Mouse (Mus musculus): ENCODE measurements around the gene Sarm1. TPM values are rescaled to one million over a fixed set of nuclear protein-coding genes. Genes with fewer than 3 reads are reported as not detected.

Sarm1 gene
- polyA plus RNA-seq, 1 experiment from 2014 or later, result 1.2 TPM

DNA sequence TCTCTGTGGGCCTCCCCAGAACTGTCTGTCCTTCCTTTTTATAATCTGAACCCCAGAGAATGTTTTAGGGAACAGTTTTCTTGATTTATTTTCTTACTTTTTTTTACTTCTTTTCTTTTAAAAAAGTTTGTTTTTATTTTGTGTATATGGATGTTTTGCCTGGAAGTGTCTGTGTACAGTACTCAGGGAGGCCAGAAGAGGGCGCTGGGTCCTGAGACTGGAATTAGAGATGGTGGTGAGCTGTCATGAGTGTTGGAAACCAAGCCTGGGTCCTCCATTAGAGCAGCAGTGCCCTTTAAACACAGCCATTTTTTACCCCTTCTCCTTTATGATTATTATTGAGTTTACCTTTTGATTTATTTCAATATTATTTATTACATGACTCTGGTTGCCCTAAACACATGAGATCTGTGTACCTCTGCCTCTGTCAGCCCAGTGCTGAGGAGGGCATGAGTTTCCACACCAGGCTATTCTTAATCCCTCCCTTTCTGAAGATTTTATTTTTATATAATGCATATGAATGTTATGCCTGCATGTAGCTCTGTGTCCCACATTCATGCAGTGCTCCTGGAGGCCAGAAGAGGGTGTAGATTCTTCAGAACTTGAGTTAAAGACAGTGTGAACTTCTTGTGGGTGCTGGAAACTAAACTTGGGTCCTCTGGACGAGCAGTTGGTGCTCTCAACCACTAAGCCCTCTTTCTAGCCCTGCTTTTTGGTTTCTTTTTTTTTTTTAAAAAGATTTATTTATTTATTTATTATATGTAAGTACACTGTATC lies 18.2 kb upstream of the Sarm1 start:
- no peaks in the 10 kb centered on the region for H3K27me3 ChIP-seq (ENCODE audit: control insufficient read depth, insufficient read depth, low read depth, low read length)
- no peak overlapping the region for H3K4me3 ChIP-seq (ENCODE audit: low read length)
- no peak overlapping the region for H3K27ac ChIP-seq (ENCODE audit: low read length)
- H3K4me2 ChIP-seq (ENCODE audit: low read depth, low read length), result no peak overlapping the region
- peaks cover 16% of the 10 kb centered on the region for H3K4me1 ChIP-seq (replicated peaks; ENCODE audit: control insufficient read depth, insufficient read depth, low read length)
- no peaks in the 10 kb centered on the region for H3K9me3 ChIP-seq (ENCODE audit: control insufficient read depth, low read length)
- WGBS, result 53% methylated on average over 2 of the region's 2 CpGs
- no peak for ATAC-seq (ENCODE audit: low read depth)
- peaks cover 43% of the 10 kb centered on the region for H3K36me3 ChIP-seq (ENCODE audit: control insufficient read depth, insufficient read depth, low read length)
- no peak overlapping the region for H3K9ac ChIP-seq (ENCODE audit: low read length)

DNA sequence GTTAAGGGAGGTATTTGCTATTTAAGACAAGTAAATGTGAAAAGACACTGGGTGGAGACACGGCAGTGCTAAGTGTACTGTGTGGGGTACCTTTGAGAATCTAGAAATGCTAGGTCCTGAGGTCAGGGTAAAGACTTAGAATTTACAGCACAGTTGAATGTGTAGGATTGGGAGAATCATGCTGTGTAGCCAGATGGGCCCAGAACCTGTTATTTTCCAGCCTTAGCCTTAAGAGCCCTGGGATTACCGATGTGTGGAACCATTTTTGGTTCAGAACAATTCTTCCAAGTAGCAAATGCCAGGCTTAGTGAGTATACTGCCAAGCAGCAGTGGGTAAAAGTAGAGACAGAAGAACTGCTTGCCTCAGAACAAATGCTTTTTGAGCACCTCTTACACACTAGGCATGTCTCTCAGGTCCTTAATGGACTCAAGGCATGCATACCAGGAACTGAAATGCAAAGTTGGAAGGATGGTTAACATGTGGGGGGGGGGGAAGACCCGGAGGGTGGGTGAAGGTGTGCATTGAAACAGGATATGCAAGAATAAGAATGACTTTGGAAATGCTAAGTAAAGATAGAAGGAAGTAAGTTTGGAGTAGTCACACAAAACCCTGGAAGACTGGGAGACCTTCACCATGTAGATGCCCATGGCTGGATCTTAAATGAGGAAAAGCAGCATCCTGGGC lies 15.7 kb upstream of the Sarm1 start:
- no peaks in the 10 kb centered on the region for H3K27me3 ChIP-seq (ENCODE audit: control insufficient read depth, insufficient read depth, low read depth, low read length)
- 72% methylated on average over 3 of the region's 3 CpGs for WGBS
- H3K9me3 ChIP-seq (ENCODE audit: control insufficient read depth, low read length), result no peaks in the 10 kb centered on the region
- ATAC-seq (ENCODE audit: low read depth), result no peak
- peak overlapping the region; percentile 99 for H3K9ac ChIP-seq (ENCODE audit: low read length)
- H3K4me1 ChIP-seq (replicated peaks; ENCODE audit: control insufficient read depth, insufficient read depth, low read length), result peaks cover 16% of the 10 kb centered on the region
- H3K27ac ChIP-seq (ENCODE audit: low read length), result no peak overlapping the region
- H3K36me3 ChIP-seq (ENCODE audit: control insufficient read depth, insufficient read depth, low read length), result peaks cover 32% of the 10 kb centered on the region
- peak overlapping the region; percentile 91 for H3K4me3 ChIP-seq (ENCODE audit: low read length)
- peak overlapping the region; percentile 91 for H3K4me2 ChIP-seq (ENCODE audit: low read depth, low read length)

DNA sequence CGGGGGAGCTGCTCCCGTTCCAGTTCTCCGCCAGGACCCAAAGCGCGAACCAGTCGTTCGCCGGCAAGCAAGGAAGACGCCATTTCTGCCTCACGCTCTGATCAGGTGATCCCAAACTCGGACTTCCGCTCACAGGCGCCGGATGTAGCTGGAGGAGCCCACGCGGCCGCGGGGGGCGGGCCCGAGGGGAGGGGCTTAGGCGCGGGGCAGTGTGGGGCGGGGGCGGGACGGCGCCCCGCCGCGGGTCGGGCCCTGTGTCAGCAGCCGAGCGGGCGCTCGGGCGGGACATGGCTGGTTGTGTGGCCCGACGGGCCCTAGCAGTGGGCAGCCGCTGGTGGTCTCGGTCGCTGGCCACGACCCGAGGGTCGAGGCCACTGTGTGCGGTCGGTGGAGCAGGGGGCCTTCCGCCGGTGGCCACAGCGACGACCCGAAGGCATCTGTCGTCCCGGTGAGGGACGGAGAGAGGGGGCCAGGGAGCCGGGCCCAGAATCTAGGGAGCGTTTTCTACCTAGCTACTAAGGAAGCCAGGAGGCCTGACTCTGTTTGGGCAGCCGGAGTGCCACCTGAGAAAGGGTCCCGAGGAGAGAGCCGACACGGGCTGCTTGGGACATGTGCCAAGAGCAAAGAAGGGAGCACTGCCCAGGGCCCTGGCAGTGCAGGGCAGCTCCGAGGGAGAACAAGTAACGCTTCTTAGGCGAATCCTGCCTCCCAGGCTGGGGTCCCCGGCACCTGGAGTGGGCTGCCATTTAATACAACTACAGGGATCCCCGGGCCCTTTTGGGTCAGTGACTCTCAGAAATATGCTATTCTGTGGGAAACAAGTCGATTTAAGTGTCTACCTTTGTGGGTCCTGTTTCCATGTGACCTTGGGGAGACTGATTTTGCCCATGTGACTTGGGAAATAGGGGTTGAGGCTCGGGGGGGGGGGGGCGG lies 14.7 kb upstream of the Sarm1 start, which contains the start of the genes Tmem199 and Poldip2:
Gene Tmem199, minus strand, starts transcription at position 148 of the 933 bp plus-strand sequence.
Gene Poldip2, plus strand, starts transcription at position 169 of the 933 bp plus-strand sequence.
- Histone ChIP-seq H3K9ac (ENCODE audit: low read length) (peak within 1 kb of the TSS; percentile 99), H3K4me3 (ENCODE audit: low read length) (peak within 1 kb of the TSS; percentile 91), H3K4me1 (replicated peaks; ENCODE audit: control insufficient read depth, insufficient read depth, low read length) (peaks cover 16% of the 10 kb centered on the region), H3K9me3 (ENCODE audit: control insufficient read depth, low read length) (no peaks in the 10 kb centered on the region), H3K27me3 (ENCODE audit: control insufficient read depth, insufficient read depth, low read depth, low read length) (no peaks in the 10 kb centered on the region), H3K27ac (ENCODE audit: low read length) (peak within 1 kb of the TSS; percentile 83), H3K36me3 (ENCODE audit: control insufficient read depth, insufficient read depth, low read length) (peaks cover 29% of the 10 kb centered on the region), H3K4me2 (ENCODE audit: low read depth, low read length) (peak within 1 kb of the TSS; percentile 91)
- WGBS, result under 1% methylated on average over 56 of the region's 67 CpGs
- peak; percentile 99 for ATAC-seq (ENCODE audit: low read depth)

DNA sequence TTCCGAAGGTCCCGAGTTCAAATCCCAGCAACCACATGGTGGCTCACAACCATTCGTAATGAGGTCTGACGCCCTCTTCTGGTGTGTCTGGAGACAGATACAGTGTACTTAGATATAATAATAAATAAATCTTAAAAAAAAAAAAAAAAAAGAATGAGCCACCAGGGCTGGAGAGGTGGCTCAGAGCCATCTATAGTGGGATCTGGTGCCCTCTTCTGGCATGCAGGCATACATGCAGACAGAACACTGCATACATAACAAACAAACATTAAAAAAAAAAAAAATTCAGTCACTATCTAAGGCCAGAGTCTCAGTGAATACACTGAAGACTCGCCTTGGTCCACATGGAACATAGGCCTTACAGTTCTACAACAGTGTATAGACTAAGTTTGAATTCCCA lies 11.6 kb upstream of the Sarm1 start:
- Histone ChIP-seq H3K9me3 (ENCODE audit: control insufficient read depth, low read length) (no peaks in the 10 kb centered on the region), H3K4me1 (replicated peaks; ENCODE audit: control insufficient read depth, insufficient read depth, low read length) (peaks cover 16% of the 10 kb centered on the region), H3K9ac (ENCODE audit: low read length) (no peak overlapping the region), H3K4me3 (ENCODE audit: low read length) (no peak overlapping the region), H3K27me3 (ENCODE audit: control insufficient read depth, insufficient read depth, low read depth, low read length) (no peaks in the 10 kb centered on the region), H3K4me2 (ENCODE audit: low read depth, low read length) (no peak overlapping the region), H3K36me3 (ENCODE audit: control insufficient read depth, insufficient read depth, low read length) (peaks cover 12% of the 10 kb centered on the region; the same call in 1 of the 2 replicates), H3K27ac (ENCODE audit: low read length) (no peak overlapping the region)
- 75% methylated on average over 5 of the region's 5 CpGs for WGBS
- ATAC-seq (ENCODE audit: low read depth), result no peak

DNA sequence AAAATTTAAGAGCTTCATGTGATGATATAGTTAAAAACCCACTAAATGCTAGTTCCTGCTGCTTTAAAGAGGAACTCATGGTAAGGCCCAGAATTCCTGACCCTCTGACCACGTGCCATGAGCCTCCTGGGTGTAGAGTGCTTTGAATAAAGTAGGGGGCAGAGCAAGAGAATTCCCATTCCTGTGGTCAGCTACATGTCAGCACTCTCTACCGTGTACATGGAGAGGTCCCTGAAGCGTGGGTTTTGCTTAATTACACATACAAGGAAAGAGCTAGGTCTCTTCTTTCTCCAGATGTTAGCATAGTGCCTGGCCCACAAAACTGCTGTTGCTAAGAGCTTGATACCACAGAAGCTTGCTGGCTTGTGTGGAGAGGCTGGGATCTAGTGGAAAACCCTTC lies 7.9 kb upstream of the Sarm1 start:
- no peak for ATAC-seq (ENCODE audit: low read depth)
- Histone ChIP-seq H3K4me1 (replicated peaks; ENCODE audit: control insufficient read depth, insufficient read depth, low read length) (no peaks in the 10 kb centered on the region), H3K27me3 (ENCODE audit: control insufficient read depth, insufficient read depth, low read depth, low read length) (peaks cover 11% of the 10 kb centered on the region; the same call in 1 of the 2 replicates), H3K9me3 (ENCODE audit: control insufficient read depth, low read length) (no peaks in the 10 kb centered on the region), H3K9ac (ENCODE audit: low read length) (no peak overlapping the region), H3K4me3 (ENCODE audit: low read length) (no peak overlapping the region), H3K27ac (ENCODE audit: low read length) (no peak overlapping the region), H3K36me3 (ENCODE audit: control insufficient read depth, insufficient read depth, low read length) (peaks cover 9% of the 10 kb centered on the region; the same call in 1 of the 2 replicates), H3K4me2 (ENCODE audit: low read depth, low read length) (no peak overlapping the region)
- 82% methylated on average over 3 of the region's 3 CpGs for whole genome bisulfite sequencing

DNA sequence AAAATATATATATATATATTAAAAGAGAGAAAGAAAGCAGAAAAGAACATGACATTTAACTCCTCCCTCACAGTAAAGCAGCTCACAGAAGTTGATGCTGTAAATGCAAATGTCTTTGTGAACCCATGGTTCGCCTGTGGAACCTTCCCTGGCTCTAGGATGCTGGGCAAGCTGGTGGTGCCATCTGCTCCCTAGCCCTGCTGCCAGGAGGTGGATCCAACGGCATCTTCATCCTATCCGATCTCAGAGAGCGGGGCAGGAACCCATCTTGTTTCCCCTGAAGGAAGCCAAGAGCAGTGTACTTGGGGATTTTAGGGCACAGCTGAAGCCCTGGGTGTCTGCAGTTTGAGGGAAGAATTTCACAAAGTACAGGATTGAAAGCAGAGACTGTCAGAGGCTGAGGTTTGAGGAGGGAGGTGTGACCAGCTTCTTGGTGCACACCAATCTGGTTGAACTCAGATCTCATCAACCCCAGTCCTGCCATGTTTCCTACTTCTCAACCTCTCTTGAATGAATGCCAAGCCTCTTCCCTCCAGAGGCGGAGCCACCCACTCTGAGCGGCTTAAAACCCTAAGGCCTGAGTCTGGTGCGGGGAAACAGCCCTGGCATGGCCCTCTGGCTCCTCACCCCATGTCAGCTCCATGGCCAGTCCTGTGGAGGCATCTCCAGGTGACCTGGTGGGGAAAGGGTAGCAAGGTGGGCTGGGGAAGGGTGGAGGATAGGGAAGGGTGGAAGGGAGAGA lies 5.5 kb upstream of the Sarm1 start, which contains the start of gene Sebox:
Gene Sebox, plus strand, starts transcription at position 539 of the 742 bp plus-strand sequence.
- 63% methylated on average over 7 of the region's 7 CpGs for WGBS

DNA sequence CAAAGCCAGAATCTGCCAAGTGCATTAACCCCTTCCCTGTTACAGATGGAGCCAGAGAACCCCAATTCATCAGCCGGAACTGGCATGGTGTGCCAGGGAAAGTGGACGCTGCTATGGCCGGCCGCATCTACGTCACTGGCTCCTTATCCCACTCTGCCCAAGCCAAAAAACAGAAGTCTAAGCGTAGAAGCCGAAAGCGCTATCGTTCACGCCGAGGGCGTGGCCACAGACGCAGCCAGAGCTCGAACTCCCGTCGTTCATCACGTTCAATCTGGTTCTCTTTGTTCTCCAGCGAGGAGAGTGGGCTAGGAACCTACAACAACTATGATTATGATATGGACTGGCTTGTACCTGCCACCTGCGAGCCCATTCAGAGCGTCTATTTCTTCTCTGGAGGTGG lies 4.0 kb upstream of the Sarm1 start:
- no peak overlapping the region for H3K4me2 ChIP-seq (ENCODE audit: low read depth, low read length)
- H3K36me3 ChIP-seq (ENCODE audit: control insufficient read depth, insufficient read depth, low read length), result 0 out of 2 replicates have a peak, but pooled peaks cover 2% of the 10 kb centered on the region
- no peak overlapping the region for H3K9ac ChIP-seq (ENCODE audit: low read length)
- peaks cover 31% of the 10 kb centered on the region for H3K27me3 ChIP-seq (ENCODE audit: control insufficient read depth, insufficient read depth, low read depth, low read length)
- H3K9me3 ChIP-seq (ENCODE audit: control insufficient read depth, low read length), result no peaks in the 10 kb centered on the region
- peaks cover 8% of the 10 kb centered on the region for H3K4me1 ChIP-seq (replicated peaks; ENCODE audit: control insufficient read depth, insufficient read depth, low read length)
- ATAC-seq (ENCODE audit: low read depth), result no peak
- H3K4me3 ChIP-seq (ENCODE audit: low read length), result no peak overlapping the region
- H3K27ac ChIP-seq (ENCODE audit: low read length), result no peak overlapping the region
- 68% methylated on average over 20 of the region's 20 CpGs for WGBS

More for the DNA sequence above, 5.5 kb upstream of the Sarm1 start, which contains the start of gene Sebox:
- ATAC-seq (ENCODE audit: low read depth), result no peak
- H3K9me3 ChIP-seq (ENCODE audit: control insufficient read depth, low read length), result no peaks in the 10 kb centered on the region
- H3K27ac ChIP-seq (ENCODE audit: low read length), result no peak within 1 kb of the TSS
- no peak within 1 kb of the TSS for H3K9ac ChIP-seq (ENCODE audit: low read length)
- no peaks in the 10 kb centered on the region for H3K4me1 ChIP-seq (replicated peaks; ENCODE audit: control insufficient read depth, insufficient read depth, low read length)
- H3K36me3 ChIP-seq (ENCODE audit: control insufficient read depth, insufficient read depth, low read length), result peaks cover 5% of the 10 kb centered on the region; the same call in 1 of the 2 replicates
- H3K4me3 ChIP-seq (ENCODE audit: low read length), result no peak within 1 kb of the TSS
- H3K27me3 ChIP-seq (ENCODE audit: control insufficient read depth, insufficient read depth, low read depth, low read length), result peaks cover 26% of the 10 kb centered on the region
- no peak within 1 kb of the TSS for H3K4me2 ChIP-seq (ENCODE audit: low read depth, low read length)

DNA sequence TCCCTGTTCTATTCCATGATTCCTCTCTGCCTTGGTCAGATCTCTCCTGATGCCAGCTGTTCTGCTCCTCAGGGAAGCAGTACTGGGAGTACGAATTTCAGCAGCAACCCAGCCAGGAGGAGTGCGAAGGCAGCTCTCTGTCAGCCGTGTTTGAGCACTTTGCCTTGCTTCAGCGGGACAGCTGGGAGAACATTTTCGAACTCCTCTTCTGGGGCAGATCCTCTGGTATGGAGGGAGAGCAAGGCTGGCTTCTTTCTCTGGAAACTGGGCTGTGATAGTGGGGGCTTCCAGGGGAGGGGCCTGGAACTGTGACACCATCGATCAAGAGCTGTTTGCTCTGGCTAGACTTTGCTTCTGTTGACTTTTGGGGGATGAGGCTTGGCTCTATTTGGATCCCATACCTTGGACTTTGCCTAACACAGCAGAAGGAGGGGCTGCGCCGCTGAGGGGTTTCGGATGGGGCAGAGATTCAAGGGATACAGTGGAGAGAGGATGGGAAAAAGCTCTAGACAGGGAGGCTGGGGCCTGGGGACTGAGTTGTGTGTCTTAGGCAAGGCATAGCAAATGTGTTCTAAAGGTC lies 3.2 kb upstream of the Sarm1 start:
- no peak for ATAC-seq (ENCODE audit: low read depth)
- H3K4me3 ChIP-seq (ENCODE audit: low read length), result no peak overlapping the region
- H3K27me3 ChIP-seq (ENCODE audit: control insufficient read depth, insufficient read depth, low read depth, low read length), result peaks cover 38% of the 10 kb centered on the region
- no peaks in the 10 kb centered on the region for H3K9me3 ChIP-seq (ENCODE audit: control insufficient read depth, low read length)
- H3K4me2 ChIP-seq (ENCODE audit: low read depth, low read length), result no peak overlapping the region
- H3K9ac ChIP-seq (ENCODE audit: low read length), result no peak overlapping the region
- 48% methylated on average over 9 of the region's 9 CpGs for WGBS
- 0 out of 2 replicates have a peak, but pooled peaks cover 2% of the 10 kb centered on the region for H3K36me3 ChIP-seq (ENCODE audit: control insufficient read depth, insufficient read depth, low read length)
- no peak overlapping the region for H3K27ac ChIP-seq (ENCODE audit: low read length)
- H3K4me1 ChIP-seq (replicated peaks; ENCODE audit: control insufficient read depth, insufficient read depth, low read length), result peaks cover 8% of the 10 kb centered on the region
